Mouse (Mus musculus) lung, adult 10 weeks (tissue): ENCODE results near the gene Cdsn. TPM values are rescaled to one million over a fixed set of nuclear protein-coding genes. Genes with fewer than 3 reads are reported as not detected.

Source experiments
- polyA plus RNA-seq: library from polyadenylated mRNA; stranded (reverse); fragments of 350-450 nt; fragmentation: Illumina TruSeq; extraction: RNeasy Lipid Tissue Mini Kit (QIAGEN cat#74804); gene quantifications from one replicate; pipeline ENCODE4 v1.2.3, GENCODE M21; 2014; ENCODE audit warnings: low read depth, low replicate concordance; ENCODE audit not compliant: insufficient read depth

Cdsn gene
- polyA plus RNA-seq = 0.30 TPM

DNA sequence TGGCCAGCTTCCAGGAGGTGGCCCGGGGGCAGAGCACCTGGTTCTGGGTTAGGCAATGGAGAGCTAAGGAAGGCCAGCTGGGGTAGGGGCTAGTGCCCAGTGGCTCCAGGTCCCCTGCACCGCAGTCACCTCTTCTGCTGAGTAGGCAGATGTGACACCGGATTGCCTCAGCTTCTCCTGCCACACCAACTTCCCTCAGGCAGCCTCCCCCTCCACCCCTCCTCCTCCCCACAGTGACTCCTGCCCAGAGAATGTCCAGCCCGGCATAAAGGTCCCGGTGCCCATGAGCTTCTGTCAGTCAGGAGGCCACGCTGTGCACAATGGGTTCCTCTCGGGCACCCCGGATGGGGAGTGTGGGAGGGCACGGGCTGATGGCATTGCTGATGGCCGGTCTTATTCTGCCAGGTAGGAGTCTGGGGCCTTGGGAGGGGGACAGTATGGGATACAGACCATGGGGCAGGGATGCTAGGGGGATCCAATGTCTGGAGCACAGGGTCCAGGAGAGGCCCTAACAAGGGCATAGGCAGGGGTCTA is at the start of gene Cdsn:
Gene Cdsn (plus strand): TSS at position 248 of the 534 bp plus-strand sequence.

GRCm38 (mm10) chr17:35505776-35506175 is 46.2 kb upstream of the Cdsn start, which contains the start of gene Pou5f1:
Pou5f1 (plus strand) TSS chr17:35506018.

GRCm38 (mm10) chr17:35516652-35517500 is 35.1 kb upstream of the Cdsn start, which contains the start of the genes Tcf19 and Cchcr1:
Tcf19 (minus strand) TSS chr17:35516824.
Cchcr1 (plus strand) TSS chr17:35517100.

GRCm38 (mm10) chr17:35532901-35533300 is 19.0 kb upstream of the Cdsn start, which contains the start of gene Psors1c2:
Psors1c2 (plus strand) TSS chr17:35533201.

DNA sequence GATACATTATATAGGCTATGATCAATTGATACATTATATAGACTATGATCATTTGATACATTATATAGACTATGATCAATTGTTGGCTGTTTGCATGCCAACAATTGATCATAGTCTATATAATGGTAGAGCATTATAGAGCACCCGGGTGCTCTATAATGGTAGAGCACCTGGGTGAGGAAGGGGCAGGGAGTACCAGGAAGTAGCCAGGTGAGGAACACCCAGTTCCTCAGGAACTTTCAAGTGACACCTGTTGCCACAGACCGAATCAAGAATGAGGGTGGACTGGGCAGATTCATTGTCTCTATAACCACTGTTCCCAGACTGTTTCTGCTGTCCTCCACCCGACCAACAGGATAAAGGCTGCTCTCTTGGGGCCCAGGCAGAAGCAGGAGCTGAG is 15.2 kb downstream of the Cdsn start, which contains the start of gene 2300002M23Rik:
Gene 2300002M23Rik (plus strand): TSS at position 301 of the 400 bp plus-strand sequence.

DNA sequence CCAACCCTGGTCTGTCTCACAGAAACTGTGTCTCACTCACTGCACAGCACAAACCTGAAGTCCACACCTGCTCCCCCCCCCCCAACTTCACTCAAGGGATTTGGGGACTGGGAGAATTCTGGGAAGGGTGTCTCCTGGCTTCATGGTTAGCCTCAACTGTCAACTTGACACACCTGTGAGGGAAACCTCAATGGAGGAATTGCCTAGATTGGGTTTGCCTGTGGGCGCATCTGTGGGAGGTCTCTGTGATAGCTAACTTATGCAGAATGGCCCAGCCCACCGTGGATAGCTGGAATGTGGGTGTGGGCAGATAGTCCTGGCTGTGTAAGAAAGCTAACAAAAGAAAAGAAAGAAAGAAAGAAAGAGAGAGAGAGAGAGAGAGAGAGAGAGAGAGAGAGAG is 49.3 kb downstream of the Cdsn start, which contains the start of gene Sfta2:
Gene Sfta2 (plus strand): TSS at position 301 of the 400 bp plus-strand sequence.

Other genes starting within 250 kb of the Cdsn start
- gene H2-Q1, start 231.7 kb upstream of the Cdsn start, polyA plus RNA-seq = 0.72 TPM
- gene H2-Q2, start 209.9 kb upstream of the Cdsn start, polyA plus RNA-seq = 8.2 TPM
- gene H2-Q4, start 172.5 kb upstream of the Cdsn start, polyA plus RNA-seq = 102 TPM
- gene H2-Q6, start 127.3 kb upstream of the Cdsn start, polyA plus RNA-seq = 56.1 TPM
- 95.6 TPM for gene H2-Q7, start 113.0 kb upstream of the Cdsn start, polyA plus RNA-seq
- 7.1 TPM for gene H2-Q10, start 82.0 kb upstream of the Cdsn start, polyA plus RNA-seq
- not detected for gene Pou5f1, start 46.1 kb upstream of the Cdsn start, polyA plus RNA-seq
- 4.4 TPM for gene Tcf19, start 35.3 kb upstream of the Cdsn start, polyA plus RNA-seq
- gene Cchcr1, start 35.0 kb upstream of the Cdsn start, polyA plus RNA-seq = 4.7 TPM
- gene Psors1c2, start 18.9 kb upstream of the Cdsn start, polyA plus RNA-seq = not detected
- not detected for gene 2300002M23Rik, start 15.3 kb downstream of the Cdsn start, polyA plus RNA-seq
- gene Sfta2, start 49.4 kb downstream of the Cdsn start, polyA plus RNA-seq = 250 TPM
- not detected for gene Gm9573, start 74.5 kb downstream of the Cdsn start, polyA plus RNA-seq
- 0.20 TPM for gene Mucl3, start 91.6 kb downstream of the Cdsn start, polyA plus RNA-seq
- 8.7 TPM for gene Vars2, start 115.5 kb downstream of the Cdsn start, polyA plus RNA-seq
- gene Gtf2h4, start 121.6 kb downstream of the Cdsn start, polyA plus RNA-seq = 16.5 TPM
- 18.8 TPM for gene Ddr1, start 152.5 kb downstream of the Cdsn start, polyA plus RNA-seq